Mouse (Mus musculus) CH12.LX (cell line): ENCODE results near the gene Rgmb. TPM values are rescaled to one million over a fixed set of nuclear protein-coding genes. Genes with fewer than 3 reads are reported as not detected.

Experiments used
- DNase-seq: peaks from one replicate; pipeline ENCODE4 v3.0.0-alpha.2; 2013; ENCODE audit errors: extremely low read depth
- H3K27ac ChIP-seq: 2 replicates; pipeline ENCODE4 v1.5.1; 2012; ENCODE audit warnings: low read depth, mild to moderate bottlenecking, control low read depth, moderate library complexity; ENCODE audit not compliant: insufficient read depth
- H3K27me3 ChIP-seq: replicated peaks from 2 replicates; pipeline ENCODE3; 2012; ENCODE audit warnings: inconsistent platforms
- H3K36me3 ChIP-seq, 2 experiments: replicated peaks in 1 of 2; 2 replicates each; pipeline versions ENCODE3 to v1.6.1; 2012; ENCODE audit warnings: inconsistent platforms in 1 of 2, low read length in 1 of 2, mild to moderate bottlenecking in 1 of 2, mixed read lengths in 1 of 2, moderate library complexity in 1 of 2; ENCODE audit not compliant: control insufficient read depth in 1 of 2, insufficient read depth in 1 of 2
- H3K4me1 ChIP-seq, 2 experiments: 2 replicates each; pipeline ENCODE4 v1.6.1; 2012; ENCODE audit warnings: inconsistent platforms in 1 of 2, moderate library complexity in 1 of 2; ENCODE audit not compliant: insufficient read depth in 2 of 2, control insufficient read depth in 1 of 2
- H3K4me2 ChIP-seq: 2 replicates; pipeline ENCODE4 v1.6.1; 2012; ENCODE audit warnings: low read depth, mild to moderate bottlenecking, control low read depth; ENCODE audit not compliant: poor library complexity, insufficient read depth, severe bottlenecking
- H3K4me3 ChIP-seq, 3 experiments: fragments of 150-350 bp in 1 of 3; sonication (generic) in 1 of 3; replicated peaks in 1 of 3; 2 replicates each; pipeline versions ENCODE3 to v1.5.1; 2011 to 2012; ENCODE audit warnings: low read depth in 2 of 3, low read length in 2 of 3, mild to moderate bottlenecking in 2 of 3, moderate library complexity in 2 of 3, control low read depth in 1 of 3, improper control_type of control experiment in 1 of 3, inconsistent platforms in 1 of 3, mixed read lengths in 1 of 3; ENCODE audit not compliant: poor library complexity in 1 of 3
- H3K79me2 ChIP-seq: replicated peaks from 2 replicates; pipeline ENCODE4 v1.6.1; 2012; ENCODE audit warnings: mild to moderate bottlenecking, moderate library complexity; ENCODE audit not compliant: control insufficient read depth, poor library complexity, insufficient read depth, severe bottlenecking; ENCODE audit errors: extremely low read depth
- H3K9ac ChIP-seq: 2 replicates; pipeline ENCODE4 v1.6.1; 2012; ENCODE audit warnings: low read depth, mild to moderate bottlenecking, control low read depth, moderate library complexity; ENCODE audit not compliant: insufficient read depth
- H3K9me3 ChIP-seq: replicated peaks from 2 replicates; pipeline ENCODE3; 2012; ENCODE audit warnings: low read length, inconsistent platforms, mixed read lengths
- CHD2 ChIP-seq: IDR thresholded peaks from 2 replicates; pipeline ENCODE4 v1.6.1; 2011; ENCODE audit warnings: low read length, improper control_type of control experiment
- ETS1 ChIP-seq: conservative IDR thresholded peaks from 2 replicates; pipeline ENCODE4 v1.6.1; 2012; ENCODE audit warnings: low read depth, mild to moderate bottlenecking, inconsistent platforms, low read length, improper control_type of control experiment, moderate library complexity
- GABPA ChIP-seq: IDR thresholded peaks from 2 replicates; pipeline ENCODE4 v1.6.1; 2012; ENCODE audit warnings: low read depth, low read length, improper control_type of control experiment, inconsistent platforms; ENCODE audit not compliant: insufficient replicate concordance
- HCFC1 ChIP-seq: IDR thresholded peaks from 2 replicates; pipeline ENCODE4 v1.6.1; 2012; ENCODE audit warnings: low read depth, mild to moderate bottlenecking, inconsistent platforms, low read length, improper control_type of control experiment
- IRF4 ChIP-seq: IDR thresholded peaks from 2 replicates; pipeline ENCODE4 v1.6.1; 2014; ENCODE audit warnings: low read depth, mild to moderate bottlenecking, inconsistent platforms, low read length, improper control_type of control experiment
- JUND ChIP-seq: conservative IDR thresholded peaks from 2 replicates; pipeline ENCODE4 v1.6.1; 2011; ENCODE audit warnings: low read depth, low read length, improper control_type of control experiment
- MAX ChIP-seq: IDR thresholded peaks from 2 replicates; pipeline ENCODE4 v1.6.1; 2011; ENCODE audit warnings: low read length, improper control_type of control experiment
- MAZ ChIP-seq: IDR thresholded peaks from 2 replicates; pipeline ENCODE4 v1.6.1; 2012; ENCODE audit warnings: low read depth, mild to moderate bottlenecking, inconsistent platforms, low read length, improper control_type of control experiment, moderate library complexity
- MYC ChIP-seq: IDR thresholded peaks from 2 replicates; pipeline ENCODE4 v1.6.1; 2011; ENCODE audit warnings: low read depth, mild to moderate bottlenecking, improper control_type of control experiment, low read length
- NRF1 ChIP-seq: IDR thresholded peaks from 2 replicates; pipeline ENCODE4 v1.6.1; 2014; ENCODE audit warnings: low read depth, mild to moderate bottlenecking, inconsistent platforms, low read length, improper control_type of control experiment, moderate library complexity
- POLR2A ChIP-seq: IDR thresholded peaks from 2 replicates; pipeline ENCODE4 v1.6.1; 2011; ENCODE audit warnings: low read depth, mild to moderate bottlenecking, improper control_type of control experiment, low read length
- POLR2AphosphoS2 ChIP-seq: IDR thresholded peaks from 2 replicates; pipeline ENCODE4 v1.6.1; 2011; ENCODE audit warnings: low read depth, low read length, improper control_type of control experiment
- RAD21 ChIP-seq: IDR thresholded peaks from 2 replicates; pipeline ENCODE4 v1.6.1; 2011; ENCODE audit warnings: low read depth, mild to moderate bottlenecking, low read length, improper control_type of control experiment, moderate library complexity
- RCOR1 ChIP-seq: conservative IDR thresholded peaks from 2 replicates; pipeline ENCODE4 v1.6.1; 2012; ENCODE audit warnings: low read depth, mild to moderate bottlenecking, inconsistent platforms, low read length, improper control_type of control experiment
- SIN3A ChIP-seq: IDR thresholded peaks from 2 replicates; pipeline ENCODE4 v1.6.1; 2012; ENCODE audit warnings: low read length, improper control_type of control experiment, inconsistent platforms
- SMC3 ChIP-seq: IDR thresholded peaks from 2 replicates; pipeline ENCODE4 v1.6.1; 2011; ENCODE audit warnings: low read depth, low read length, improper control_type of control experiment
- TBP ChIP-seq: conservative IDR thresholded peaks from 2 replicates; pipeline ENCODE4 v1.6.1; 2011; ENCODE audit warnings: low read depth, low read length, improper control_type of control experiment
- UBTF ChIP-seq: IDR thresholded peaks from 2 replicates; pipeline ENCODE4 v1.6.1; 2012; ENCODE audit warnings: low read depth, mild to moderate bottlenecking, inconsistent platforms, low read length, improper control_type of control experiment, moderate library complexity
- USF2 ChIP-seq: conservative IDR thresholded peaks from 2 replicates; pipeline ENCODE4 v1.6.1; 2011; ENCODE audit warnings: low read depth, low read length, improper control_type of control experiment
- ZKSCAN1 ChIP-seq: IDR thresholded peaks from 2 replicates; pipeline ENCODE4 v1.6.1; 2012; ENCODE audit warnings: low read depth, inconsistent platforms, low read length, improper control_type of control experiment, borderline replicate concordance
- ZMIZ1 ChIP-seq: IDR thresholded peaks from 2 replicates; pipeline ENCODE4 v1.6.1; 2012; ENCODE audit warnings: low read depth, mild to moderate bottlenecking, inconsistent platforms, low read length, improper control_type of control experiment
- ZNF384 ChIP-seq: IDR thresholded peaks from 2 replicates; pipeline ENCODE4 v1.6.1; 2012; ENCODE audit warnings: low read depth, low read length, improper control_type of control experiment, inconsistent platforms
- dilution Hi-C: fragments of 300-500 bp; cut with MboI; formaldehyde crosslinking; loops from 2 replicates; pipeline ENCODE4 v1.14.3; 2020; ENCODE audit warnings: low sequenced_read_pairs; ENCODE audit not compliant: extremely low pct_unique_long_range_greater_than_20kb, extremely low pct_ligation_motif_present
- in situ Hi-C: fragments of 300-500 bp; cut with MboI; formaldehyde crosslinking; loops from 3 replicates; pipeline ENCODE4 v1.14.3; 2019; ENCODE audit warnings: low sequenced_read_pairs, low pct_ligation_motif_present, low pct_unique_long_range_greater_than_20kb, mixed read lengths
- polyA plus RNA-seq: library from polyadenylated mRNA; unstranded; fragments of >175 nt; gene quantifications from 2 replicates; pipeline ENCODE4 v1.2.1, GENCODE M21; 2012; ENCODE audit warnings: low read depth; ENCODE audit not compliant: insufficient read length
- total RNA-seq, 2 experiments: library from RNA; depleted of rRNA; stranded (reverse); fragments of 300-350 nt in 1 of 2; fragments of >200 nt in 1 of 2; gene quantifications; 2 replicates each; pipeline ENCODE4 v1.2.3; 2012 to 2014

The Rgmb gene
- total and polyA plus RNA-seq, 3 experiments, result 2.3 to 2.6 (median 2.3) TPM

DNA sequence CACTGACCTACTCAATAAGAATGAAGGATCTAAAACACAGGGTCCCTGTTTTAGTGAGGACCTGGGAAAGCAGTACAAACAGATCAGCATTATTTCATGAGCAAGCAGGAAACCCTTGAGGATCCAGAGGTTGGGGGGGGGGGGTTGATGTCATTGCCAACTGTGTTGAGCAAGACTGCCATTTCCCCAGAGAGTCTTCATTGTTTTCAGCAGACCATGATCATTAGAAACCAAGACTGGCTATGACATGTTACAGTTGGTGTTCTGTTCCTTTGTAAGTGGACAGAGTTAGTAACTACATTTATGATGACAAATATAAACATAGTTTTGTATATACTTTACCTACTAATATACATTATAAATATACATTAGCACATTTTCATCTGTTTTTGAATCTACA is 41.3 kb upstream of the Rgmb start:
- Histone ChIP-seq H3K4me3 (no peak overlapping the region), H3K9me3 (no peaks in the 10 kb centered on the region), H3K4me1 (no peaks in the 10 kb centered on the region), H3K36me3 (no peaks in the 10 kb centered on the region), H3K79me2 (no peaks in the 10 kb centered on the region), H3K9ac (no peak overlapping the region), H3K4me2 (no peak overlapping the region), H3K27me3 (no peaks in the 10 kb centered on the region), H3K27ac (no peak overlapping the region)
- no peak for DNase-seq
- dilution Hi-C loops (no loop called here), in situ Hi-C loops (no loop called here)
- TF ChIP-seq NRF1 (no peak), POLR2AphosphoS2 (no peak), CHD2 (no peak), MAZ (no peak), SIN3A (no peak)
- TF ChIP-seq, all 38 proteins: peak for 0

DNA sequence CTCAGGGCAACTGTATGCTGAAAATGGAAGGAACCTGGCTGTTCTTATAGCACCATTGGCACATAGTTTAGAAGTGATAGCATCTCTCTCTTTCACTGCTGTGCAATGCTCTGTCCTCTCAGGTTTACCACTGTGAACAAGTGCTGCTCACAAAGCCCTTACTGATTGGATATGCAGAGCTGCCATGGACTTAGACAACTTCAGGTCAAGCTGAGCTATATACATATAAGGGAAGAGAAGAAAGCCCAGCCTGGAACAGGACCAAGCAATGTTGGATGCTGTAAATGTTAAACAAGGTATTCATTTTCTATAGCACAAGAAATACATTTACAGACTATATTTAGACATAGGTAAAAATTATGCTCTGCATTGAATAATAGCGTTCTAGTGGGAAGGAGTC is 34.4 kb upstream of the Rgmb start:
- no peaks in the 10 kb centered on the region for H3K27me3 ChIP-seq
- H3K27ac ChIP-seq, result no peak overlapping the region
- no peak overlapping the region for H3K4me2 ChIP-seq
- TF ChIP-seq SIN3A (no peak), ZKSCAN1 (no peak), ZMIZ1 (no peak), JUND (no peak), SMC3 (no peak), TBP (no peak), RAD21 (no peak), GABPA (no peak), ZNF384 (no peak), HCFC1 (no peak)
- no peaks in the 10 kb centered on the region for H3K79me2 ChIP-seq
- no peak overlapping the region for H3K4me3 ChIP-seq
- H3K4me1 ChIP-seq, result no peaks in the 10 kb centered on the region
- DNase-seq, result no peak
- dilution Hi-C loops (no loop called here), in situ Hi-C loops (no loop called here)
- no peak overlapping the region for H3K9ac ChIP-seq
- H3K36me3 ChIP-seq, result no peaks in the 10 kb centered on the region
- no peaks in the 10 kb centered on the region for H3K9me3 ChIP-seq

- no peaks in the 10 kb centered on the region for H3K36me3 ChIP-seq
- no peak overlapping the region for H3K9ac ChIP-seq
- in situ Hi-C loops, result no loop called here
- H3K4me3 ChIP-seq, result no peak overlapping the region
- H3K27ac ChIP-seq, result no peak overlapping the region
- H3K27me3 ChIP-seq, result no peaks in the 10 kb centered on the region
- TF ChIP-seq USF2 (no peak), MAX (no peak), POLR2A (no peak), TBP (no peak), MYC (no peak), ETS1 (no peak), RCOR1 (no peak), IRF4 (no peak), UBTF (no peak)
- TF ChIP-seq, all 38 proteins: peak for 0
- H3K4me2 ChIP-seq, result no peak overlapping the region
- no peaks in the 10 kb centered on the region for H3K79me2 ChIP-seq
- no peaks in the 10 kb centered on the region for H3K4me1 ChIP-seq
- H3K9me3 ChIP-seq, result no peaks in the 10 kb centered on the region
- dilution Hi-C loops, result no loop called here
- DNase-seq, result no peak
Observed at GRCm38 (mm10) chr17:15862355-15862754, 31.5 kb upstream of the Rgmb start.
